Mouse (Mus musculus): ENCODE results near the gene Krtap4-6.
"Not testable (repeated sequence)": the region's sequence is repeated elsewhere in the genome, so short reads cannot be mapped to it uniquely, and the experiment has no call there.

Gene Krtap4-6

DNA sequence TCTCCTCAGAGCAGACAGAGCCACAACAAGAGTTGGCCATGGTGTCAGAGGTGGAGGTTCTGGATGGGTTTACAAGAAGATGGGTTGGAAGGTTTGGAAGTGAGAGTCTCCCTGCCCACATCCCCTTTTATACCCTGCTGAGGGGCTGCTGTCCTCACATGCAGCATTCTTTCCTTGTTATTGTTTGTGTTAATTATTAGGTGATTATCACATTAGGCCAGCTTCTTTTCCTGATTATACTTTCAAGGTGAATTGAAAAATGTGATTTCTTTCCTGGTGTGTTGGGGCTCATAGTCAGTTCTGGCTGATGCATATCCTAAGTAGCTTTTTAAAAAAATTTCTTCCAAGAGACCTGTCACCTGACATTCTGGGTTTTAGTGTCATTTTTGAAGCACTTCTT, at the start of gene Krtap4-6:
Krtap4-6 (minus strand) TSS at position 101 of the 400 bp plus-strand sequence.
- in situ Hi-C loops (cut with MboI), result no loop called here

DNA sequence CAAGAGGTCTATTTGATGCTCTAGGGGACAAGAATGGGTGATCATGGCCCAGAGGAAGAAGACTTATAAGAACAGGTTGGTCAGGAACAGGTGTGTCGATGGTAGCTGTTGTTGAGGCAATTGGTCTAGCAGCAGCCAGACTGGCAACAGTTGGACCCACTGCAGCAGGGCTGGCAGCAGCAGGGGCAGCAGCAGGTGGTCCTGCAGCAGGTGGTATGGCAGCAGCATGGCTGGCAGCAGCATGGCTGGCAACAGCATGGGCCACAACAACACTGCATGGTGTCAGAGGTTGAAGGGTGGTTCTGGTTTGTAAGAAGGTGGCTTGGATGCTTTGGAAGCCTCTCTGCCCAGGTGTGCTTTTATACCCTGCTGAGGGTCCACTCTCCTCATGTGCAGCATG, 24.7 kb upstream of the Krtap4-6 start, which contains the start of gene Gm14190:
Gm14190 (minus strand) TSS at position 278 of the 400 bp plus-strand sequence.
- in situ Hi-C loops (cut with MboI), result no loop called here

DNA sequence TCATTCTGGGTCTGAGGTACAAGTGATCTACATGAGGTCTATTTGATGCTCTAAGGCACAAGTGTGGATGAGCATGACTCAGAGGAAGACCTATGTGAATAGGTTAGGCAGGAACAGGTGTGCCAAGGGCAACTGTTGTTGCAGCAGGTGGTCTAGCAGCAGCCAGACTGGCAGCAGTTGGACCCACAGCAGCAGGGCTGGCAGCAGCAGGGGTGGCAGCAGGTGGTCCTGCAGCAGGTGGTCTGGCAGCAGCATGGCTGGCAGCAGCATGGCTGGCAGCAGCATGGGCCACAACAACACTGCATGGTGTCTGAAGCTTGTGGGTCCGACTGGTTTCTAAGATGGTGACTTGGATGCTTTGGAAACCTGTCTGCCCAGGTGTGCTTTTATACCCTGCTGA, 19.5 kb upstream of the Krtap4-6 start:
- in situ Hi-C loops (cut with MboI), result not testable (repeated sequence)

DNA sequence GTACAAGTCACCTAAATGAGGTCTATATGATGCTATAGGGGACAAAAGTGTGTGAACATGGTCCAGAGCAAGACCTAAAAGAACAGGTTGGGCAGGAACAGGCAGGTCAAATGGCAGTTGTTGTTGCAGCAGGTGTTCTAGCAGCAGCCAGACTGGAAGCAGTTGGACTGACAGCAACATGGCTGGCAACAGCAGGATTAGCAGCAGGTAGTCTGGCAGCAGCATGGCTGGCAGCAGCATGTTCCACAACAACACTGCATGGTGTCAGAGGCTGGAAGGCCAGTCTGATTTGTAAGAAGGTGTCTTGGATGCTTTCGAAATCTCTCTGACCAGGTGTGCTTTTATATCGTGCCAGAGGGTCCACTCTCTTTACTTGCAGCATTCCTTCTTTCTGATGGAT, 17.7 kb upstream of the Krtap4-6 start:
- in situ Hi-C loops (cut with MboI), result no loop called here

DNA sequence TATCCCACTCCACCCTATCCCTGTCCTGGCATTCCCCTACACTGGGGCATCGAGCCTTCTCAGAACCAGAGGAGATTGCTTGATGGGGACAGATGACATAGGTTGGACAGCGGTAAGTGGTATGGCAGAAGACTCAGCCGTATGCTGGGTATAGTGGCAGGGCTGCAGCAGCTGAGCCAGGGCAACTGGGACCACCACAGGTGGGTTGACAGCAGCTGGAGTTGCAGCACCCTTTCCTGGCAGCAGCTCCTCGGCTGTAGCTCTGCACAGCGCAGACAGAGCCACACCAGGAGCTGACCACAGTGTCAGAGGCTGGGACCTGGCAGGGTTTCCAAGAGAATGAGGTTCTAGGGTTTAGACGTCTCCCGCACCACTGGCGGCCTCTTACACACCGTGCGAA, 3.0 kb downstream of the Krtap4-6 start:
- in situ Hi-C loops (cut with MboI), result no loop called here

DNA sequence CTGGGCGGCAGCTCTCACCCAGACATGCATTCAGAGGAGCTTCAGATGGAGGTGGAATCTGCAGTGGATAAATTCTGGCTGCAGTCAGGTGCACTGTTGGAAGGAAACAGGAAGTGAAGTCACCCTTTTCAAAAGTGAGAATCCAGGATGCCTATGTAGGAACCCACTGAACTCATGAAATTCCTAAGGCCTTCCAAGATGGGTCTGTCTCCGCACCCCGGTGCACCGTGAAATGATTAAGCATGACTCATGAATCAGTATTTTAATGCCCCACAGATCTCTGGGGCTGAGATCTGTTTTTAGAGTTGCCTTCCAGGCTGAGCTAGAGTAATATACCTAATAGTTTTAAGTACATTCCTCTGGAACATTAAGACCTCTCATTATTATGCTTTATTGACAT, 6.5 kb downstream of the Krtap4-6 start:
- in situ Hi-C loops (cut with MboI), result no loop called here

DNA sequence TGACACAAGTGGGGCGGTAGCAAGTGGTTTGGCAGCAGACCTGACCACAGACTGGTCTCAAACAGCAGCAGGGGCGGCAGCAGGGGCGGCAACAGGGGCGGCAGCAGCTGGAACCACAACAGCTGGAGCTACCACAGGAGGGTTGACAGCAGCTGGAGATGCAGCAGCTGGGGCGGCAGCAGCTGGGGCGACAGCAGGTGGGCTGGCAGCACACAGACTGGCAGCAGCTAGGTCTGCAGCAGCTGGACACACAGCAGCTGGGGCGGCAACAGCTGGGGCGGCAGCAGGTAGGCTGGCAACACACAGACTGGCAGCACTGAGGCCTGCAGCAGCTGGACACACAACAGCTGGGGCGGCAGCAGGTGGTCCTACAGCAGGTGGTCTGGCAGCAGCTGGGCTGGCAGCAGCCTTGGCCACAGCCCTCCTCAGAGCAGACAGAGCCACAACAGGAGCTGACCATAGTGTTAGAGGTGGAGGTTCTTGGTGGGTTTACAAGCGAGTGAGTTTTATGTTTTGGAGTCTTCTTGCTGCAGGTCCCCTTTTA, 7.2 kb downstream of the Krtap4-6 start, which contains the start of gene Gm11563:
Gm11563 (minus strand) TSS at position 494 of the 544 bp plus-strand sequence.
- in situ Hi-C loops (cut with MboI), result not testable (repeated sequence)

DNA sequence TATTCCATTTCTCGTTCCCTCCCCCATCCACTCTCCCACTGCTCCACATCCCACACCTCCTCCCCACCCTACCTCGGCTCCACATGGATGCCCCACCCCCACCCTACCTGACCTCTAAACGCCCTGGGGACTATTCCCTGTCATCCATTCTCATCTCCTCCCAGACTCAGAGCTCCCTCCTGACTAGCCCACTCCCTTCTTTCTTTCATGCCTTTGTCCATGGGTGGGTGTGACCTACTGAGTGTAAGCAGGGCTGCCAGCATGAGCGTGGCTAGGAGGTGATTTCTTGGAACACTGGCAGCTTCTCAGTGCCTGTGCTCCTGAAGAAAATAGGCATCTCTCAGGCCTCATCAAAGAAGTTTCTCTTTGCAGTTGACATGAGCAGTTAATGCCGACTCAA, 8.7 kb downstream of the Krtap4-6 start:
- in situ Hi-C loops (cut with MboI), result no loop called here

DNA sequence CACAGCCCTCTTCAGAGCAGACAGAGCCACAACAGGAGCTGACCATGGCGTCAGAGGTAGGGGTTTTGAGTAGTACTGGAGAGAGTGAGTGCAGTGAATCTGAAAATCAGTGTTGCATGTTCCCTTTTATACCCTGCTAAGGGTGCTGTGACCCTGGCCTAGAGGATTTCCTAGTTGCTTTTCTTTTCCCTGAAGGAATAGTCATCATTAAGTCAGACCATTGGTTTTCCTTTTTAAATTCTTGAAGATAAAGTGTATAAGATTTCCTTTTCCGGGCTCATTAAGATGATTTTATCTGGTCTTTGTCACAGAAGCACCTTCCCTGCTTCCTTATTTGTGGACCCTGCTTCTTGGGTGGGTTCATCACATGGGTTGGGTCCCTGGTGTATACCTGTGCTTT, 15.6 kb downstream of the Krtap4-6 start, which contains the start of gene Gm11555:
Gm11555 (minus strand) TSS at position 101 of the 400 bp plus-strand sequence.
- in situ Hi-C loops (cut with MboI), result no loop called here

DNA sequence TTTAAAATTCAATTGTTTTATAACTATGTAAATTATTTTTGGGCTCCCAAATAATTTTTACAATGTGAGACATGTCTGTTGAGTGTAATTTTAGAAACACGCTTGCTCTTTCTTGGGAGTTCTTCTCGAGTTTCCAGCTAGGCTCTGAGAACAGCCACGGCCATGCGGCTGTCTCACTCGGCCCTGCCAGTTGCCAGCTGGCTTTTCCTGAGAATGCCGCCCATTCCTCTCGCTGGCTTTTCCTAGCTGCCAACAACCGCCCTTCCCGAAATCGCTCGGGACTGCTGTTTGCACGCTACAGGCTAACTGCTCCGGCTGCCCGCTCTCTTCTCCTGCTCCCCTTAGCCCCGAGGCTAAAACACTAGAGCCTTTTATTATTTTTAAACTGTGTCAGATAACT, 19.3 kb downstream of the Krtap4-6 start:
- in situ Hi-C loops (cut with MboI), result no loop called here

DNA sequence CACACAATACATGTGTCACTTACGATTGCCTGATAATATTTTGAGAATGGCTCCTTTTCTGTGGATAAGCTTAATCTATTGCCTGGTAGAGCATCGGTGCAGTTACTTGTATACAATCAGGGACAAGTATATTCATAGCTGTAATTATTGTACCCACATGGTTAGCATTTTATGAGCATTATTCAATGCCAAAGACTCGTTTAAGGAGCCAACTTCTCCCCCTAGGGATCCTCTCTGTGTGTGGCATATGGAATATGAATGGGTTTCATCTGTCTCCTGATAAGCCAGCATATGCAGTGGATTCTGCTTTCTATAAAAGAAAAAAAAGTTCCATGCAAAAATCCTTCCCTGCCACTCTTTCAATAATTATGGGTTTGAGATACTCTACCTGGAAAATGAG, 21.4 kb downstream of the Krtap4-6 start:
- in situ Hi-C loops (cut with MboI), result no loop called here

DNA sequence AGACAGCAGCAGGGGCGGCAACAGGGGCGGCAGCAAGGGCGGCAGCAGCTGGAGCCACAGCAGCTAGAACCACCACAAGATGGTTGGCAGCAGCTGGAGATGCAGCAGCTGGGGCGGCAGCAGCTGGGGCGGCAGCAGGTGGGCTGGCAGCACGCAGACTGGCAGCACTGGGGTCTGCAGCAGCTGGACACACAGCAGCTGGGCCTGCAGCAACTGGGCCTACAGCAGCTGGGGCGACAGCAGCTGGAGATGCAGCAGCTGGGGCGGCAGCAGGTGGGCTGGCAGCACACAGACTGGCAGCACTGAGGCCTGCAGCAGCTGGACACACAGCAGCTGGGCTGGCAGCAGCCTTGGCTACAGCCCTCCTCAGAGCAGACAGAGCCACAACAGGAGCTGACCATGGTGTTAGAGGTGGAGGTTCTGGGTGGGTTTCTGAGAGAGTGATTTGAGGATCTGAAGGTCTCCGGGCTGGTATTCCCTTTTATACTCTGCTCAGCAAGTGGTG, 22.1 kb downstream of the Krtap4-6 start, which contains the start of gene Krtap4-7:
Krtap4-7 (minus strand) TSS at position 455 of the 505 bp plus-strand sequence.
- in situ Hi-C loops (cut with MboI), result not testable (repeated sequence)

DNA sequence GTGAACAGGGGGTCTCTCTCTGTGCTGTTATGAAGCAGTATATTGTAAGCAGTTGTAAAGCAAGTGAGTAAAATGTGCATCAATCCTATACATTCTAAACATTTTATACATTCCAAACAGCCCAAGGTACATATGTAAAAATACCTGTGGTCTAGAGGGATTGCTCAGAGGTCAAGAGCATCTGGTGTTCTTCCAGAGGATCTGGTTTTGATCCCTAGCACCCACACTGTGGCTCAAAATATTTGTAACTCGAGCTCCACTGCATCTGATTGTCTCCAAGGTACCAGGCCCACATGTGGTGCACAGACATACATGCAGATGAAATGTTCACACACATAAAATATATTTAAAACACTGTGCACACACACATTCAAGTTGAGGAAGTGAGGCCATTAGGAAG, 24.8 kb downstream of the Krtap4-6 start:
- in situ Hi-C loops (cut with MboI), result no loop called here

DNA sequence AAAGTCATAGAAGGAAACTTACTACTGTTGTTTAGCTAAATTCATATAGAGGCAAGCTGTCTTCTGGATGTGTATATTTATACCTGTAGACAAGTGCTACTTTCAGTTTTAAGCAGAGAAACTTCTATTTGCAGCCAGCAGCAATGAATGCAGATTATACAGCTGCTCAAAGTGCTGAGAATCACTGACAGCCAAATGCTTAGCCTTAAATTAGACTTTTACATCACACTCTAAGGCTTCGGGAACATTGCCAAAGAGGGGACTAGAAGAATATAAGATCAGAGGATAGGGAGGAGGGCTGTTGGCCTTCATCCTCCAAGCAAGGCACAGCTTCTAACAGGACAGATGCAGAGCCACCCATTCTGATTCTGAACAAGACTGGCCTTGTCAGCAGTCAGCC, 28.7 kb downstream of the Krtap4-6 start:
- in situ Hi-C loops (cut with MboI), result no loop called here

DNA sequence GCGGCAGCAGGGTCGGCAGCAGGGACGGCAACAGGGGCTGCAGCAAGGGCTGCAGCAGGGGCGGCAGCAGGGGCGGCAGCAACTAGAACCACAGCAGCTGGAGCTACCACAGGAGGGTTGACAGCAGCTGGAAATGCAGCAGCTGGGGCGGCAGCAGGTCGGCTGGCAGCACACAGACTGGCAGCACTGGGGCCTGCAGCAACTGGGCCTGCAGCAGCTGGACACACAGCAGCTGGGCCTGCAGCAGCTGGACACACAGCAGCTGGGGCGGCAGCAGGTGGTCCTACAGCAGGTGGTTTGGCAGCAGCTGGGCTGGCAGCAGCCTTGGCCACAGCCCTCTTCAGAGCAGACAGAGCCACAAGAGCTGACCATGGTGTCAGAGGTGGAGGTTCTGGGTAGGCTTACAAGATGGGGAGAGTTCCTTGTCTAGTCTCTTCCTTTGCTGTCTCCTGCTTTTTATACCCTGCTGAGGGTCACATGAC, 31.1 kb downstream of the Krtap4-6 start, which contains the start of gene Krtap4-2:
Krtap4-2 (minus strand) TSS at position 432 of the 482 bp plus-strand sequence.
- in situ Hi-C loops (cut with MboI), result no loop called here

DNA sequence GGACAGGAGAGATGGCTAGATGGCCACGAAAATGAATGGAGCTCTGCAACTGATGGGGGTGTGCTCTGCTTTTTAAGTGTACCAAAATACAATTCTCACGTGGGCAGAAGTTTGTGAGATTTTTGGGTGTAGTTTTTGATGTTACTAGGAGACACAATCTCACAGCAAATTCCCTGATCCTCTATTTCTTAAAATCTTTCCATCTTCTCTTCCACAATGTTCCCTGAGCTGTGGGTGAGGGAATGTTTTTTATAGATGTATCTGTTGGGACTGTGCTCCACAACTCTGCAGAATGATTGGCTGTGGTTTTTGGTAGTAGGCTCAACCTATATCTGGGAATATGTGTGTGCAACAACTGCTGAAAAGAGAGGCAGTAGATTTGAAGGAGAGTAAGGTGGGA, 32.5 kb downstream of the Krtap4-6 start:
- in situ Hi-C loops (cut with MboI), result no loop called here

DNA sequence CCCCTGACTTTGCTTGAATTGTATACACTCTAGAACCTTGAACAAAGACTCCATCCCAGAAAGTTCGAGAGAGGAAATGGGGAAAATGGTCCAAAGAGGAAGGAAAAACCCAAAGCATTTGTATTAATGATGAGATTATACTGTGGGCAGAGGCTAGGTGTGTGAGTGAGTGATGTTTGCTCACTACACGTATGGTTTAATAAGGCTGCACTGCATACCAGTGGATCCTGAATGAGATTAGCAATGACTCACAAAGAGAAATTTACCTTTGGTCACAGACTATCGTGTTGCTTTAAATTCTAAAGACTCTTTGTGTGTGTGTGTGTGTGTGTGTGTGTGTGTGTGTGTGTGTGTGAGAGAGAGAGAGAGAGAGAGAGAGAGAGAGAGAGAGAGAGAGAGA, 34.9 kb downstream of the Krtap4-6 start:
- in situ Hi-C loops (cut with MboI), result no loop called here

DNA sequence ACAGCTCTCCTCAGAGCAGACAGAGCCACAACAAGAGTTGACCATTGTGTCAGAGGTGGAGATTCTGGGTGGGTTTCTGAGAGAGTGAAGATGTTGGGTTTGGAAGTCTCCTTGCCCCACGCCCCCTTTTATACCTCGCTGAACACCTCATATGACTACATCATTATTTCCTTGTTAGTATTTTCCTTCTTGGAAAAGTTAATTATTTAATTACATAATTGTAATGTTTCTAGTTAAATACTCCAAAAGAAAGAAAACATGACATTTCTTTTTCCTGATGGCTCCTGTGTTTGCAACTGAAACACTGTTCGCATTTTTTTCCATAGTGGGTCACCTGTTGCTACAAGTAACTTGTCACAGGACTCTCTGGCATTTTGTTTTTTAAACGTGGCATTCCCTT, 37.6 kb downstream of the Krtap4-6 start, which contains the start of gene Krtap4-1:
Krtap4-1 (minus strand) TSS at position 101 of the 400 bp plus-strand sequence.
- in situ Hi-C loops (cut with MboI), result no loop called here

DNA sequence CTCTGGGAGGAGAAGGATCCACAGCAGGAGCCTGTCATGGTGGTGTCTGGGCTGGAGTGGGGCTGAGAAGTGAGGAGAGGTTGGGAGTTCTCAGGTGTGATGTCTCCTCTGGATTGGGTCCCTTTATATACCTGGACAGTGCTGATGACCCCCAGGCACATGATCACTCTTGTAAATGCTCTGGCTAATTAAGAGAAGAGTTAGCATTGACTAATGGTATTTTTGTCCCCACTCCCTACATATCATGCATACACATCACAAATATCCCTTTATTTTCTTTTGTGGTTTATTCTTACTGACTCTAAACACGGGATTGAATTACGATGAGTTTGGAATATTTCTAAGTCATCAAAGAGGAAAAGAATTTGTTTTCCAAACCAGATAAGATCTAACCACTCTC, 45.4 kb downstream of the Krtap4-6 start, which contains the start of gene Gm11562:
Gm11562 (minus strand) TSS at position 101 of the 400 bp plus-strand sequence.
- in situ Hi-C loops (cut with MboI), result no loop called here

All from mature B cell (primary cell).